Mouse (Mus musculus) T-helper 1 cell (primary cell): ENCODE measurements at regions not wholly inside any gene's neighbourhood (a gene's known extent, or its start where the extent isn't known, plus 50 kb on each side); places are given as distances from the start of the nearest gene placed in this dataset.

Experiments
- in situ Hi-C: fragments of 300-600 bp; cut with MboI, MseI; formaldehyde crosslinking; loops from one replicate; pipeline ENCODE4 v1.15.1; 2025; ENCODE audit warnings: high pct_unique_total_duplicates

DNA sequence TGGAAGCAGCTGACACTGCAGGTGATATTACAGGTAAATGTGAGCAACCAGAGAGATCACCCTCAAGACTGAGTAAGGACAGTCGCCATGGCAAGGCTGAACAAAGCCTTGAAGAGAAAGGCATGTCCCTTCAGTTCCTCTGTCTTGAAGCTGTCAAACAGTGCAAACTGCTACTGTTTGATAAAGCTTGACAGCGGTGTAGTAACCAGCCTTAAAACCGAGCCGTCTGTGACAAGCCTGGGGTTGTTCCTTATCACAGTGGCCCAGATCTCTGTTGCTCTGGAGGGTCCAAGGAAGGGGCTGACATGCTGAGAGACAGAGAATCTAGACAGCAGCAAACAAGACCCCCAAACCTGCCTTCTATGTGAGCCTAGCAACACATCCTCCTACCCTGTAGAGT, 188.1 kb upstream of the Jmjd1c start:
- in situ Hi-C loops: no loop called here

DNA sequence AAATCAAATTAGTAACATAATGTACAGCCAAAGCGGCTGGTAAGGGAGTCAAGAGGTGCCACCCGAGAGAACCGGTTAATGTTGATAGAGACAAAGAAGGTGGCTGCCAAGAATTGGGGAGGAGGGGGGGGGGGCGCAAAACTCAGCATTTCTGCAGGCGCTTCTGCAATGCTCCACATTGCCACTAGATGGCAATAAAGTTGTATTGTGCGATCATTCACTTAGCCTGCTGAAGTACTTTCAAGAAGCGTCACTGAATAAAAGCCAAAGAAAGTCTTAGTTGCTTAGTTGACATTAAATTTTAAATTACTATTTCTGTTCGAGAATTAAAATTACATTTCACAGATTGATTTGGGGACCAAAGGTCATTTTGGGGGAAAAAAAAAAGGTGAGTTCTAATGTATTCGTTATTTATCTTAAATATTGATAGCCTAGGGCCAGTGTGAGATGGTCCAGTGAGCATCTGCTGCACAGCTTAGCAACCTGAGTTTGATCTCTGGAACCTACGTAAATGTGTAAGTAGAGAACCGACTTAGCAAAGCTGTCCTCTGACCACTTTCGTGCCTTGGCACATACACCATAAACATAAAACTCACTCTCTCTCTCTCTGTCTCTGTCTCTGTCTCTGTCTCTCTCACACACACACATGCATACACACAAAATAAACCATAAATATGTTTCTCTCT, 186.6 kb upstream of the Jmjd1c start:
- in situ Hi-C loops: no loop called here

- in situ Hi-C loops: loop anchor here (5.0 kb wide), 1 partner anchor 92 kb away; no protein-coding TSS in a partner anchor
Observed at GRCm38 (mm10) chr10:66909905-66910681, 185.8 kb upstream of the Jmjd1c start.

GRCm38 (mm10) chr10:66911261-66911911, 184.5 kb upstream of the Jmjd1c start:
- in situ Hi-C loops: loop anchor here (5.0 kb wide), 1 partner anchor 91 kb away; no protein-coding TSS in a partner anchor

GRCm38 (mm10) chr10:66912440-66912839, 183.5 kb upstream of the Jmjd1c start:
- in situ Hi-C loops: loop anchor here (5.0 kb wide), 1 partner anchor 90 kb away; no protein-coding TSS in a partner anchor

DNA sequence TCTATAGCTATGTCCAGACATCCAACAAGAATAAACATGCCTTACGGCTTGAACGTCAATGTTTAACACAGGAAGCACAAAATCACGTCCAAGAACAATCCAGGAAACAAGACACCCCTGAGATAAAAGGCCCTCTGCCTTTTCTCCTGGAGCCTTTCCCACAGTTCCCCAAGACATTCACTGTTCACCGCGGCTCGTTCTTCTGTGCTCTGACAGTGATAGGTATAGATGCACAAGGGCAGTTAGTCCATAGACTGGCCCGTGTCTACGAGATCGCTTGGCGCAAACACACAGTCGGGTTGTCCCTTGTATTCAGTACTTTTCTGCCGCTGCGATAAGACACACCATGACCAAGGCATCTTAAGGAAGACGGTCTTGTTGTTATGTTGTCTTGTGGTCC, 182.7 kb upstream of the Jmjd1c start:
- in situ Hi-C loops: loop anchor here (5.0 kb wide), 1 partner anchor 89 kb away; no protein-coding TSS in a partner anchor

DNA sequence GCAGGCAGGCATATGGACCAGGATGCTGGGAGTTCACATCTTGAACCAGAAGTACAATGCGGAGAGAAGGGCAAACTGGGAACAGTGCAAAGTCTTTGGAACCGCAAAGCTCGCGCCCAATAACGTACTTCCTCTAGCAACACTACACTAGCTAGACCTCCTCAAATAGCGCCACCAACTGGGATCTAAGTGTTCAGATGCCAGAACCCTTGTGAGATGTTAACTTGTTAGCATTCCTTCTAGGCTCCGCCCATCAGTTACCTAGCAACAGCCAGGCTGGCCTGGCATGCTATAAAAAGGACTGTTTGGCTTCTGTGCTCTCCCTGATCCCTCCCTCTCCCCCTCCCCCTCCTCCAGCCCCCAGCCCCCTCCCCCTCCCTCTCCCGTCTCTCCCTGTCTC, 182.3 kb upstream of the Jmjd1c start:
- in situ Hi-C loops: loop anchor here (5.0 kb wide), 1 partner anchor 89 kb away; no protein-coding TSS in a partner anchor

GRCm38 (mm10) chr10:66914288-66914975, 181.5 kb upstream of the Jmjd1c start:
- in situ Hi-C loops: loop anchor here (5.0 kb wide), 1 partner anchor 88 kb away; no protein-coding TSS in a partner anchor

GRCm38 (mm10) chr10:66915801-66916200, 180.1 kb upstream of the Jmjd1c start:
- in situ Hi-C loops: no loop called here

DNA sequence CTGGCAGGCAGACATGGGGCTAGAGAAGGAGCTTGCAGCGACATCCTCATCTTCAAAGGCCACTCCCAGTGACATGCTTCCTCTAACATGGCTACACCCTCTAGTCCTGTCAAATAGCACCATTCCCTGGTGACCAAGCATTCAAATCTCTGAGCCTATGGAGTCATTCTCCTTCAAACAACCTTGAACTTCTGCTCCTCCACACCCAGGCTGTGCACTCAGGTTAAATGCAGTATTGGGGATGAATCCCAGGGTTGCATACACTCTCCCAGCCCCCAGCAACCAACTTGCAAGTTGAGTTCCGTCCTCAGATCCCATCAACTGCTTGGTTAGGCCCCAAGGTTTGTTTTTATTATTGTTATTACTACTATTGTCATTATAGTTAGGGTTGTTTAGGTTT, 178.2 kb upstream of the Jmjd1c start:
- in situ Hi-C loops: no loop called here

DNA sequence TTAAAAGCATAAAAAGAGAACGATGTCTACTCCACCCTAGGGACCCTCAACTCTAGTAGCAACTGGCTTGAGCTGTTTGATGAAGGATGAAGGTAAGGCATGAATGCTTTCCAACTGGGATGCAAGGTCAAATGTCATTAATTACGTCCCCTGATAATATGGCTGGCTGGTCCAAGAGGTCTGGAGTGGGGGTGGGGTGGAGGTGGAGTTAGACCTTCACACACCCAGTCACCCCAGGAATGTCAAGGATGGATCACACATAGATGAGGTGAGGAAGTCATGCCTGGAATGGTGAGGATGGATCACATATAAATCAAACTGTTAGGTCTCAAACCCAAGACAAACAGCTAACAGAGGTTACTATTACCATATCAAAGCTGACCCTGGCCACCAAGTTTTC, 177.2 kb upstream of the Jmjd1c start:
- in situ Hi-C loops: no loop called here

GRCm38 (mm10) chr10:66919953-66920760, 175.8 kb upstream of the Jmjd1c start:
- in situ Hi-C loops: loop anchor here (10.0 kb wide), 1 partner anchor 275 kb away; no protein-coding TSS in a partner anchor

- in situ Hi-C loops: loop anchor here (10.0 kb wide), 1 partner anchor 274 kb away; no protein-coding TSS in a partner anchor
Observed at GRCm38 (mm10) chr10:66920761-66921684, 174.9 kb upstream of the Jmjd1c start.

DNA sequence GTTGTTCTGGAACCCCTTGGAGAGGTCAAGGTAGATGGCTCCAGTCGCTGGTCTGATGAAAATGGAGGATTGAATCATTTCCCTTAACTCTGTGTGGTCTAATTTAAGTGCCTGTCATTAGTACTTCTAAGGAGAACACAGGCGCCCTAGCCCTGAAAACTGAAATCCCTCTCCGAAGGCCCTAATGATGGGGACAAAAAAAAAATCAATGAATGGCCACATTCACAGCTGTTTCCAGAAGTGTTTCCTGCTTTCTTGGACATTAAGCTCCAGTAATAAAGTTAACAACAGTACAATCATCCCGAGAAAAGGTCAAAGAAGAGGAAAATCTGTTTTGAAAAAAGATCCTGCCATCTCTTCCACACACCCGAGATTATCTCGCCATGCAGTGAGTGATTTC, 174.1 kb upstream of the Jmjd1c start:
- in situ Hi-C loops: loop anchor here (10.0 kb wide), 1 partner anchor 273 kb away; no protein-coding TSS in a partner anchor

- in situ Hi-C loops: loop anchor here (10.0 kb wide), 1 partner anchor 272 kb away; no protein-coding TSS in a partner anchor
Observed at GRCm38 (mm10) chr10:66922314-66922713, 173.6 kb upstream of the Jmjd1c start.

DNA sequence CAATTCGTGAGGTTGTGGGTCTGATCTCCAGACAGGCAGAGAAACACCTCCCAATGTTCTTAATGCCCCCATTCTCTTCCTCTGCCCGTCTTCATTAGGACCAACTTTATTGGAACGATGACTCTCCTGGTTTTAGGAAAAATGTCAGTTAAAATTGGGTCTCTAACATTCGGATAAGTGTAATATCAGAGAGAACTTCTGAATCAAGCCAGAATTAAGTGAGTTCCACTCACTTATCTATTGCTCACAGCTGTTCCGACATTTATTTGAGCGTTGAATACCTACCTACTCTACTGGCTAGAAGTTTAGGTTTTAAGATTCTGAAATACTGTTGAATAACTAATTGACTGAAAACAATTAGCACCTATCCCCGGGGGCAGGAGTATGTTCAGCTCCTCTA, 172.0 kb upstream of the Jmjd1c start:
- in situ Hi-C loops: loop anchor here (10.0 kb wide), 1 partner anchor 271 kb away; no protein-coding TSS in a partner anchor

GRCm38 (mm10) chr10:66924418-66924817, 171.5 kb upstream of the Jmjd1c start:
- in situ Hi-C loops: loop anchor here (10.0 kb wide), 1 partner anchor 270 kb away; no protein-coding TSS in a partner anchor

DNA sequence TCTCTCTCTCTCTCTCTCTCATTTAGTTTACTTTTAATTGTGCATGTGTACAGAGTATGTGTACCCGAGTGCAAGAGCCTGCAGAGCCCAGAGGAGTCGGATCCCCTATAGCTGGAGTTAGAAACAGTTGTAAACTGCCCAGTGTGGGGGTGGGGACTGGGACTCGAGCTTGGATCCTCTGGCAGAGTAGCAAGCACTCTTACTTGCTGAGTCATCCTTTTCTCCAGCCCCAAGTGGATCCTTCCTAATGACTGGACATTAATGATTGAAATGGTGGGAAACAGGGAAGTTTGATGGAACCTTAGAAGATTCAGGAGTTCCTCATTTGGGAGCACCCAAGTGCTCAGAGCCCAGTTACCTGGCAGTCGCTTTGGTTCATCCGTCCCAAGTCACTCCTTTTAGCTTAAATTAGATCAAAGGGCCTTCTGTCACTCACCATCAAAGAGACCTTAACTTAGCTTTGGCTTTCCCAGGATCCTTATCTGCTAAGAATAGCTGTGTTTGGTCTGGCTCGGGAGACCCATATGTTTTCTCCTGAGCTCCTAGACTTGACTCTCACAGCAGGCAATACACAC, 170.3 kb upstream of the Jmjd1c start:
- in situ Hi-C loops: loop anchor here (10.0 kb wide), 1 partner anchor 269 kb away; no protein-coding TSS in a partner anchor

GRCm38 (mm10) chr10:66927651-66928050, 168.3 kb upstream of the Jmjd1c start:
- in situ Hi-C loops: loop anchor here (10.0 kb wide), 1 partner anchor 267 kb away; no protein-coding TSS in a partner anchor
